Mouse (Mus musculus): Measurements from ENCODE around the gene Nsun6. TPM values are rescaled to one million over a fixed set of nuclear protein-coding genes. Genes with fewer than 3 reads are reported as not detected.

Gene Nsun6
- total and polyA plus RNA-seq, 3 experiments = 1.8 to 7.9 (median 7.2) TPM

DNA sequence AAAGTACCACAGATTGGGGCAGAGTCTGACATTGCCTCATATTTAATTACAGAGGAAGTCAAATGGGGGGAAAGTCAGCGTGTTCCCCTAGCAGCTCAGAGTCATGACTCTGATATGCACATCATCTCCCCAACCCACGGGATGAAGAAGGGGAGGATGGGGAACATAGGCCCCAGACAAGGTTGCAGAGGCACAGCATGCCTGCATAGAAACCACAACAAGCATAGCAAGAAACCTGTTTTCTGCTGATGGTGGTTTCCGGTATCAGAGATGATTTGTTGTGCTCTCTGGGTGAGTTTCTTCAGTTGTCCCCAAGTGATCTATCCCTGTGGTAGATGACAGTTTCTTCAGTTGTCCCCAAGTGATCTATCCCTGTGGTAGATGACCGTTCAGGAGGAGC, 62.3 kb downstream of the Nsun6 start:
- no peak for DNase-seq

DNA sequence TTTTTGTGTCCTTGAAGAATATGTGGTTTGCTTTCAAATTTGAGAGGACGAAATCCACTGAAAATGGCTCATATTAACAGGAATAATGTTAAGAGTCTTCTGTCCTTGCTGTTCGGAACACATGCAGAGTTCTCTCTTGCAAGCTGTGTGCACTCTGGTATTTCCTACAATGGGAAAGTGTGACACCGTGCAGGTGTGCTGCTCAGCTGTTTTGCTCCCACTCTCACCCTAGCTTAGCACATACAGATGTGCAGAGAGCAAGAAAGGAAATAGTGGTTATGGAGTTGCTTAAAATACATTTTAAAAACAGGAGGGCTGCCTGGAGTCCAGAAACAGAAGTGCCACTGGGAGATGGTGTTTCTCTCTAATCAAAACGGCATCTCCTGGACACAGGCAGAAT, 65.5 kb downstream of the Nsun6 start:
- no peak for DNase-seq

DNA sequence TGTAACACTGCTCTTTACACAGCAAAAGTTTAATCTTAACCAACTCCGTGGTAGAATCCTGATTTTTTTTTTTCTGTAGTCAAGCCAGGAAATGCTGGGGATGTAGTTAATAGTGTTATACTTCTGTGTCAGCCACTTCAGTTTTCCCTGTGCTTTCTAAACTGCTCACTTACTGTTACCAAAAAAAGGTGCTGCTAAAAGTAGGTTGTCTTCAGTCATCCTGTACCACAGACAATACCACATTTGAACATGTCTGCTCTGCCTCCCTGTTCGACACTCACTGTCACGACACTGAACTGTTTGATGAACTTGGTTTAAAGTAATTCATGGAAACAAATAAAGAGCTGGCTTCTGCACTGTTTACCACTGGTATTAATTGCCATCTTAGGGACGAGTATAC, 66.4 kb downstream of the Nsun6 start:
- DNase-seq = no peak

DNA sequence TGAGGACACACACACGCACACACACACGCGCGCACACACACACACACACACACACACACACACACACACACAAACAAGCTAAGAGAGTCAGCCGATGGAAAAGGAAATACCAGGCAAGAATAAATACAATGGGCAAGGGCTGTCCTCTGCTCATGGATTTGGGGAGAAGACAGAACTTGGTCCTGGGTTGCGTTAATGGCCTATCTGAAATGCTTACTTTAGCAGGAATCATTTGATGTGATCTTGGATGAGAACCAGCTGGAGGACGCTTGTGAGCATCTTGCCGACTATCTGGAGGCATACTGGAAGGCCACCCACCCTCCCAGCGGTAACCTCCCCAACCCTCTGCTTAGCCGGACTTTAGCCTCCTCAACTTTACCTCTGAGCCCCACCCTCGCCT, 70.8 kb downstream of the Nsun6 start:
- no peak for DNase-seq

DNA sequence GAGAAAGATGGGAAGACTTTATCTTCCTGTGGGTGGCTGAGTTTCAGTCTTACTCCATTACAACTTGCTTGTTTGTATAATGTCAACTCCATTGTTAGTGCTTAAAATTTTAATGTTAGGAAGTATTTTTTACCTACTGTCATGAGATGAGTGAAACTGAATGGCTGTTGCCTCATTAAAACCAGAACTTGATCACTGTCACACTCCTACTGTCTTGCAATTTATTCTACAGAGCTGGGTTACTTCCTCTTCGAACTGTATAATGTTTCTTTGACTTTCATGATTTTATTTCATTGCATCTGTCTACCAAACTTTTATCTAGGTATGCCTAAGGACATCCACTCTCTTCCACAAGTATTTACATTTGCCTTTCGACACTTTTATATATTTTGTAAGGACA, 93.4 kb downstream of the Nsun6 start:
- DNase-seq = no peak

DNA sequence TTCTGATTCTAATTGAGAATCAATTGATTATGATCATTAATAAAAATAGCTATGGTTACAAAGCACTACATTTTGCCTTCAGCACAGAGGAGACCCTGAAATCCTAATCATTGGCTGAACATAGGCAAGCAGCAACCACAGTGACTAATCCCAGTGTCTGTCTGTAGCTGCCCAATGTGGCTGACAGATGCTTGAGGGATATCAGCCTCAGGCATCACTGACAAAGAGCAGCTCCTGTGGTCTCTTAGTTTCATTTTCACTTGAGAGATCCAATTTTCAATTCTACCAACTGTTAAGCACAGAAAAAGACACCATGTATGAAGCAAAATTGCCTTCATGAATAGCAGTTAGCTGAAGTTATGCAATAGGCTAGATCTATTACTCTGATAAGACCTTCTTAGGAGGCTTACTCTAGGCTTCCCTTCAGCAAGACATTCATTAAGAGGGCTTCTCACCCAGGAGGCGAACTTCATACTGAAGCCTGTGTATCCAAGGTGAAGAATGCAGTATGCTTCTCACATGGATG, 93.8 kb downstream of the Nsun6 start:
- DNase-seq = no peak

DNA sequence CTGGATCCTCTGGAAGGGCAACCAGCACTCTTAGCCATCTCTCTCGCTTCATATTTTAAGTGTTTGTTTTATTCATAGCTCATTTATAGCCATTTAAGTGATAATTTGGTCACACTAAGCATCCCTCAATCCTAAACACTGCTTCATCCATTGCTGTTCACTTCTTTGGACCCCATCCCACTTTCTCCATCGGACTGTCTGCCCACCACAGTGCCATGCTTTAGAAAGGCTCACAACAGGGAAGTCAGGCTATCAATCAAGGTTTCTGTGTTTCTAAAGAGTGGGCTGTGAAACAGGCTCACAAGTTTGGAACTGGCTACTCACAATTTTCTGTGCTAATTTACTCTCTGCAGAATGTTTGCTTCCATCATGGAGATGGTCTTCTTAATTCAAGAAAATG, 101.8 kb downstream of the Nsun6 start:
- no peak for DNase-seq

Other genes starting within 250 kb of the Nsun6 start
- 10 to 100 TPM; 23.5 to 24.8 TPM for gene Arl5b, start 5.7 kb downstream of the Nsun6 start, total RNA-seq (2021)
- gene Arl5b, start 5.7 kb downstream of the Nsun6 start, polyA plus RNA-seq (2012; rRNA removed) = 1.9 and 3.7 TPM in 2 replicates